Mouse (Mus musculus) cerebellum, adult 8-10 months (tissue): ENCODE measurements at regions not wholly inside any gene's neighbourhood (a gene's known extent, or its start where the extent isn't known, plus 50 kb on each side); places are given as distances from the start of the nearest gene placed in this dataset.
"Not testable (repeated sequence)": the region's sequence is repeated elsewhere in the genome, so short reads cannot be mapped to it uniquely, and the experiment has no call there.

Experiments
- DNase-seq: peaks from one replicate; pipeline ENCODE4 v3.0.0; 2022

- DNase-seq: no peak
Observed at GRCm38 (mm10) chr5:50343681-50344080, 284.9 kb upstream of the Adgra3 start.

DNA sequence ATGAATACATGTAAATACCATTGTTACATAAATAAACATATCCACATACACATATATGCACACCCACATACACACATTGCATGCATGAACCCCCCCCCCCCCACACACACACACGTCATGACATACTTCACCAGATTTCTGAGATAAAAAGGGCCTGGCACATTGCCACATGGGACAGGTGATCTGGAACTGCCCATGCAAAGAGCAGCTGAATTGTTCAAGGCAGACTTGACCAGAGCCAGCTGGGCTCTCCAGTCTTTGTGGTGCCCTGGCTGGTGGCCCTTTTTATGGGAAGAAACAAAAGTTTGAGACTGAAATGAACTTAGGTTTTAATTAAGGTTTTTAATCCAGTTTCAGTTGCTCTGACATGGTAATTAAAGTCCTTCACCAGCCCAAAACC lies 250.7 kb upstream of the Adgra3 start:
- no peak for DNase-seq

DNA sequence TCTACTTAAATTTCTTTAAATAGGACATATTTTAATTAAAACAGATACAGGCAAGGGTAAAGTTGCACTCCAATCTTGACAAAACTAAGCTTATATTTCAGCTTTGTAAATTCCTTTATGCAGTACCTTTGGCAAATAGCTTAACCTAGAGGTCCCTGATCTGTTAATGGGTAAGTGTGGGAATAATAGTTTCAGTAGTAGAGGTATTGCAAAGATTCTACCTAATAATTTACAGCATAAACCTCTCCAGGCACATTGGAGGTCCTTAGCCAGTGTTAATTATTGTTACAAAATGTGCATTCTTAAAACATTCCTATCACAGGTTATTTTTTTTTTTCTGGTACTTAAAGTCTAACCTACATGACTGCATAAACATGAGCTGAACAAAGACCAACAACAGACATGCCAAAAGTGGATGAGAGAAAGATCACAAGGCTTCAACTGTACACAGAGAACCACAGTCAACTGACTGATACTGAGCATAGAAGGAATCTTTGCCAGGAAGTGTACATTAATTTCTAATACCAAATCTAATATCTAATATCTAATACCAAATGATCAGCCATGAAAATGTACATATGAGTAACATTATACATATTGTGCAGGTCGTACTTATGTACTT lies 245.2 kb upstream of the Adgra3 start:
- no peak for DNase-seq

DNA sequence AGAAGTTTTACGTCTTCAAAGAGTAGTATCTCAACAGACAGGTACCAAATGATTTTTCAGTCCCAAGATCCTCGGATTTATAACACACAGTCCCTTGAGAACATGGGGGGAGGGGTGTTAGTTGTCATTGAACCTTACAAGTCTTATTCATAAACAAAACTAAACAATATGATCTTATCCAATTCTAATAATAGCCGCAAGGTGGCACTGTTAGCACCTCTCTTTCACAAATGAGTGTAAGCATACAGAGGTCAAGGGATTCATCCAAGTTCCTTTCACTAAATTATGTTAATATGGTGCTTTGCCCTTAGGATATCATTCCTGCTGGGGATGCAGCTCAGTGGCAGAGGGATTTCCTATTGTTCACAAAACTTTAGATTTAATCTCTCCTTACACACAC lies 235.0 kb upstream of the Adgra3 start:
- no peak for DNase-seq

DNA sequence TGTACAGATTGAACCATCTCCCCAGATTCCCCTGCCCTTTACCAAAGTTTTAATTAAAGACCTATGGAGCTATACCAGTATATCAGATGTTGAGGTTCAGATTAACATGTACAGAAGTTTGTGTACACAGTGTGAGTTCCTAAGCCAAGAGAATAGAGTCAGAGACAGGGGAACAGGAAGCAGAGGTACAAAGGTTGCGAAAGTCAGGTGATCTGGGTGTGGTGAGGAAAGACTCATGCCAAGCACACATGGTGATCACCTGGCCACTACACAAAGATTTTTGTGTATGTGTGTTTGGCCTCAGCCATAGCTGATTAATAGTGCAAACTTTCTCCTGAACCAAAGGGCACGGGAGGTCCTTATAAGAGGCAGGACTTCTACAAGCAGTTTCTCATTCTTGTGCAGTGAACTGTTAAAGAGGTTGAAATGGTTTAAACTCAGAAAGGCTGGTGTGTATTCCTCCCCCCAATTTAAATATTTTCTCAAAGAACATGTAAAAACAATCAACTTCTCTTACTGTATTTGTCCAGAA lies 232.1 kb upstream of the Adgra3 start:
- no peak for DNase-seq

DNA sequence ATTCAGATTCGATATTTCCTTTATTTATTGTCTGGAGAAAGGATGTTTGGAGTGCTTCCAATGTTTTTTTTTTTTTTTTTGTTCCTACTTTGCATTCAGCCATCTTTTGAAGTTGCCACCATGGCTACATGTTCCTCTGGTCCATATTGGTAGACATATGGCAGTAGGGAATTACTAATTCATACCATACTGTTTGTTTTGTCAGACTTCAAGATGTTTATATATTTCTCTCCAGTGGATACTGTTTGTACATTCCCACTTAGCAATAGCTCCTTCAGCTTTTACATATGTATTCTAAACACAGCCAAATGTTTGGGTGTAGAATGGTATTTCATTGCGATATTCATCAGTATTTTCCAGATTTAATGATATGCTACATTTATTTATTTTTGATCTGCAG lies 201.6 kb upstream of the Adgra3 start:
- DNase-seq: no peak

- DNase-seq: no peak
Observed at GRCm38 (mm10) chr5:50258017-50258416, 199.2 kb upstream of the Adgra3 start.

DNA sequence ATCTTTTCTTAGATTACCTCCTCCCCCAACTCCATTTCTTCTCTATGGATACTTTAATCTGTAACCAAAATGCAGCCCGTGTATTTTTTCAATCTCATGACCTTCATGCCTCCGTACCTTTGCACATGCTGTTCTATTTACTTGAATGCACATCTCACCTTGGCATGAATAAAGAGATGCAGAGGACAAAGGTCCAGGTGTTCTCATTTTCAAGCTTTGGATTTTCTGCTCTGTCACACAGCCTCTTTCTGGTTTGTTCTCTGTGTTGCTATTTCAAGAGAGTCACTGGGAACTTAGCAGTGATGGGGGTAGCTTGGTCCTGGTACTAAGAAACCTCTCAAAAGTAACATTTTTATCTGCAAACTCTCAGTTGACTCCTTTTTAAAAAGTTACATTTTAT lies 175.3 kb upstream of the Adgra3 start:
- DNase-seq: no peak

DNA sequence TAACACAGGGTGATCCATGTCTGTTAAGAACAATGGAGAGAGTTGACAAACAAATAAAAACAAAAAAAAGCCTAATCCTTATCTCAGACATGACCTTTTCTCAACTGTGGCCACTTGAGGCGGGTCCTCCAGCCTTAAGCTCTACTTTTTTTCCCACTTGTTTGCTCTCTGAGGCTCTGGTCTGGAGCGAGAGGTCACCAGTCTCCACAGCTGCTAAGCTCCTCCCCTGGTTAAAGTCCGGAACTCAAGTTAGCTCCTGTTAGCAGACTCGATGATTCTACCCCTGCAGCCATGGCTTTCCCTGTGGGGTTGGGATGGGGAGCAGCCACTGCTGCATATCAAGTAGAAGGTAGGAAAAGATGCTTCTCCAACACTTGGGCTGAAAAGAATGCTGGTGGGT lies 158.2 kb upstream of the Adgra3 start:
- no peak for DNase-seq

GRCm38 (mm10) chr5:50215960-50216359 lies 157.2 kb upstream of the Adgra3 start:
- DNase-seq: no peak

DNA sequence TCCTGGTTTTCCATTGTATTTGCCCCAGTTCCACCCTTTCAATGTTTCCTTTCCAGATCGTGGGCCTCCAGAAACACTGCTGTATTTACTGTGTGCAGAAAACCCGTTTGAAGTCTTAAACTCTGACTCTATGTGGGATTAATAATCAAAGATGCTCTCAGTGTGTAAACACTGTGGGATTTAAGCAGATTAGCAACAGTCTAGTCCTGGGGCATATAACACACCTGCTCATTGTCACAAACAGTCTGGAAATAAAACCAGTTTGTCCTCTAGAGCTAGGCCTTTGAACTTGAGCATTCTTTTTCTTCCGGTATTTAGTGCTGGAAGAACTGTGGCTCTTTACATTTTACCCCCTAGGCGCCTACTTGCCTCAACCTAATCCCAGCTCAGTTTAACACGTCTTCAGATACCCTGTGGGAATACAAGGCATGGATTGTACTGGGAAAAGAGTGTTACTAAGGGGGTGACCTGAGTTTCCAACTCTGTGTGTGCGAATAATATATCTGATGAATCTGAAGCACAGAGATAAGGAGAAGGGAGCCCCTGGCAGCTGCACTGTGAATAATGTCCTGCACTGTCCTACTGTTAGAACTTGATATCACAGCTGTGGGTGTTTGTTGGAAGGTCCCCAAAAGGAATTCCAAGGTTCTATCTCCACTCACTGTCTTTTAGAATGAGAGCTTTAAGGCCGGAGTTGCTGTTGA lies 143.7 kb upstream of the Adgra3 start:
- DNase-seq: no peak

GRCm38 (mm10) chr5:50196423-50196822 lies 137.6 kb upstream of the Adgra3 start:
- DNase-seq: no peak

- no peak for DNase-seq
Observed at GRCm38 (mm10) chr5:50195993-50196392, 137.2 kb upstream of the Adgra3 start.

DNA sequence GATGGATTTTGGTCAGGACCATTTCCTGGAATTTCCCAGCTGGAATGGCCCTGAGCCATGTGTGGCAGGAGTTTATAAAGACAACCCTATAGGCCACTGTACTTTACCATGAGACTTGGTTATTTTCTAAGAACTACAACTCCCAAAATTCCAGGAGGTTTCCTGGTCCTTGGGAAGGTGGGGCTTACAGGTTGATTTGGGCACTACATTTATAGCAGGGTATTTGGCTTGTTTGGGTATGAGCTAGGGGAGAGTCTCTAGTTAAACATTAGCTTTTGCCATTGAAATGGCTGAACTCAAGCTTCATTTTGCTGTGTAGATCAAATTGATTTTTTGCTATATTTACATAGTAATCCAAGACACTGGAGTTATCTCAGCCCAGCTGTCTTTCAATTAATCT lies 130.6 kb upstream of the Adgra3 start:
- DNase-seq: no peak

- DNase-seq: peak; percentile 45
Observed at GRCm38 (mm10) chr5:50182721-50183120, 123.9 kb upstream of the Adgra3 start.

DNA sequence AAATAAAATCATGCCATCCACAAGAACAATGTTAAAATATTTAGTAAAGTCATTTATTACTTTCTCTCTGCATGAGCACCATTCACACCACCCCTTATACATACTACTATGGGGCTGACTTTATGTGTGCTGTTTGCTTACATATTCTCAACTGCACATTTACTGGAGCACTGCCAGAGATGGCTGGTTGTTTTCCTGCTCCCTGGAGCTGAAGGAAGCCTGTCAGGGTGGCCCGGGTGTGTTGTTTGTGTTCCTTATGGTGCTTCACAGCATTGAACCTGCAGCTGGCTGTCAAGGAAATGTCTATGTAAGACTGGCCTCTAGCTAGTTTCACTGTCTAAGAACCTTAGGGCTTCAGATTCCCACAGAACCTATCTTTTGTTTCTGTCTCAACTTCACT lies 97.8 kb upstream of the Adgra3 start:
- no peak for DNase-seq

DNA sequence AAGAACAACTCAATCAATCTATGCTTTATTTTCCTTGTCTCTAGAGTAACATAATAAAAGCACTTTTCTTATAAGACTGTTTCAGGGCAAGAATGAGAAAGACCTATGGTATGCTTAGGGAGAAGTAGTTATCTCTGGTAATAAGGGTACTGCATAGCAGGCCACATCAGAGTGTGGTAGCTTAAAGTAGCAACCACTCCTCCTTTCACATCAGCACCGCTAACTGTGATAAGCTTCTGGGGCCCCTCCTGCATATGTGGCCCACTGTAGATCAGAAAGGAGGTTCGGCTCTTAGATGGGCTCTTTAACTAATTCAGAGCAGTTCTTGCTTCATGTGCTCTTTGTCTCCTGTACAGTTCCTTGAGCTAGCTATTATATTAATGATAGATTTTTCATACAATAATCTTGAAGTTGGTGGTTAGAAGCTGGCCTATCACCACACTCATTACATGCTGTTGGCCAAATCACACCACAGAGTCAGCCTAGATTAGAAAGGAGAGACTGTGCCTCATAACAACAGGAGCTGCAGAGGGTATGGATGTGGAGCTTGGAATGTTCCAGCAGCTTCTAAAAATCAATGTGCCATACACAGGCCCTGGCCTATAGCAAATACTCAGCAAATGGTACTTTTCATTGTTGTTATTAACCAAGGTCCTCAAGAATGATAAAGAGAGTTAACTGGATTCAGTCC lies 96.5 kb upstream of the Adgra3 start:
- not testable (repeated sequence) for DNase-seq

GRCm38 (mm10) chr5:50146926-50147325 lies 88.1 kb upstream of the Adgra3 start:
- DNase-seq: no peak

GRCm38 (mm10) chr5:50145458-50146083 lies 86.8 kb upstream of the Adgra3 start:
- no peak for DNase-seq

GRCm38 (mm10) chr5:50130202-50130601 lies 71.4 kb upstream of the Adgra3 start:
- DNase-seq: no peak

- DNase-seq: no peak
Observed at GRCm38 (mm10) chr5:50128972-50129371, 70.2 kb upstream of the Adgra3 start.

GRCm38 (mm10) chr5:50126594-50126993 lies 67.8 kb upstream of the Adgra3 start:
- DNase-seq: no peak

- DNase-seq: no peak
Observed at GRCm38 (mm10) chr5:50126177-50126576, 67.4 kb upstream of the Adgra3 start.

DNA sequence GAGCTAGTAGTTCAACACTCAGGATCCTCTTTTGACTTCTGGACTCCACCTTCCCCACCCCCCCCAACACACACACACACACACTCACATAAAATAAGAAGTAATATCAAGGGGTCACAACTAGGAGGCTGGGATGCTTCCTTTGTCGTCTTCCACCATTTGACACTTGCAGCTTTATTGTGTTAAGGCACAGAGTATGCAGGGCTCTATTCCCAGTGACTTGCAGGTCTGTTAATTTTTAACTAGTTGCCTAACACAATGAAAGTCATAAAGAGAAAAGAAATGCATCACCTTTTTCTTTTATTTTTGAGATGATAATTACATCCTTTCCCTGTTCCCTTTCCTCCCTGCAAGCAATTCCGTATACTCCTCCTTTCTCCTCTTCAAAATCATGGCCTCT lies 66.9 kb upstream of the Adgra3 start:
- DNase-seq: no peak
